Mouse (Mus musculus) testis, adult 2 months (tissue): ENCODE results near the gene Arl10. TPM values are rescaled to one million over a fixed set of nuclear protein-coding genes. Genes with fewer than 3 reads are reported as not detected.

ENCODE experiments used
- H3K27ac ChIP-seq: fragments of 200-500 bp; 2 replicates; pipeline ENCODE4 v1.5.1; 2012; ENCODE audit warnings: low read depth, low read length; ENCODE audit not compliant: control insufficient read depth, insufficient read depth
- H3K27me3 ChIP-seq: fragments of 200-500 bp; 2 replicates; pipeline ENCODE4 v1.6.1; 2012; ENCODE audit warnings: mild to moderate bottlenecking, low read length, moderate library complexity; ENCODE audit not compliant: control insufficient read depth, insufficient read depth
- H3K36me3 ChIP-seq: fragments of 200-500 bp; 2 replicates; pipeline ENCODE4 v1.6.1; 2012; ENCODE audit warnings: mild to moderate bottlenecking, low read length; ENCODE audit not compliant: control insufficient read depth, insufficient read depth
- H3K4me1 ChIP-seq: fragments of 200-500 bp; 2 replicates; pipeline ENCODE4 v1.6.1; 2012; ENCODE audit warnings: low read length; ENCODE audit not compliant: control insufficient read depth, insufficient read depth
- H3K4me3 ChIP-seq: fragments of 200-500 bp; 2 replicates; pipeline ENCODE4 v1.5.1; 2012; ENCODE audit warnings: low read depth, mild to moderate bottlenecking, low read length, moderate library complexity, mixed read lengths; ENCODE audit not compliant: control insufficient read depth
- CTCF ChIP-seq: fragments of 200-500 bp; IDR thresholded peaks from 2 replicates; pipeline ENCODE4 v1.5.1; 2012; ENCODE audit warnings: low read depth, mild to moderate bottlenecking, inconsistent platforms, low read length, moderate library complexity; ENCODE audit not compliant: control insufficient read depth, insufficient read depth, insufficient replicate concordance
- POLR2A ChIP-seq: fragments of 200-500 bp; IDR thresholded peaks from 2 replicates; pipeline ENCODE4 v1.6.1; 2012; ENCODE audit warnings: low read depth, mild to moderate bottlenecking, inconsistent platforms, low read length, moderate library complexity; ENCODE audit not compliant: control insufficient read depth
- polyA plus RNA-seq: library from polyadenylated mRNA; depleted of rRNA; stranded (reverse); fragments of >200 nt; gene quantifications from 2 replicates; pipeline ENCODE4 v1.2.3, GENCODE M21; 2012

The Arl10 gene
- polyA plus RNA-seq, 1 experiment = 1.8 TPM

- Histone ChIP-seq H3K27ac (no peak overlapping the region), H3K36me3 (no peaks in the 10 kb centered on the region), H3K27me3 (no peaks in the 10 kb centered on the region), H3K4me1 (no peaks in the 10 kb centered on the region; the same call in 1 of the 2 replicates), H3K4me3 (no peak overlapping the region)
- TF ChIP-seq POLR2A (no peak), CTCF (no peak)
These were observed 23.9 kb downstream of the Arl10 start for GRCm38 (mm10) chr13:54598622-54599143.

DNA sequence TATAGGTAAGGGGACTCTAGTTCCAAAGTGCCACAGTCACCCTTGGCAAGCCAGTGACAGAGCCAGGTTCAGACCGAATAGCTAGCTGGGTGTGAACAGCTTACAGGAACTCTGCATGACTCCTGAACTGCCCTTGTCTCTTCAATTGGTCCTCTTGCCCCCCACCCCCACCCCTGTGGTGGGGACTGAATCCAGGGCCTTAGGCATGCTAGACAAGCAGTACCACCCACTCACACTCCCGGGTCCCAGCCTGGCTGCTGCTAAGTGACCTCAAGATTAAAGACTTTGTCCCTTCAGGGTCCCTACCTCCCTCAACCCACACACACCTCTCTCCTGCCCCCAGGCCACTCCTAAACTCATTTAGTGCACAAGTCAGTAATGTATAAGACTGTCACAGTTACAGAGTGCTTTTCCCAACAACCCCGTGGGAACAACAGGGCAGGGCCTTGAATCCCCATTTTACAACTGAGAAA, 27.9 kb downstream of the Arl10 start:
- TF ChIP-seq CTCF = no peak
- Histone ChIP-seq H3K4me3 (no peak overlapping the region), H3K27me3 (no peaks in the 10 kb centered on the region), H3K27ac (no peak overlapping the region), H3K4me1 (no peaks in the 10 kb centered on the region), H3K36me3 (no peaks in the 10 kb centered on the region)

GRCm38 (mm10) chr13:54603501-54603900, 28.7 kb downstream of the Arl10 start:
- no peak overlapping the region for H3K4me3 ChIP-seq
- no peak for TF ChIP-seq POLR2A
- no peak for TF ChIP-seq CTCF
- no peaks in the 10 kb centered on the region for H3K4me1 ChIP-seq
- no peaks in the 10 kb centered on the region for H3K36me3 ChIP-seq
- H3K27ac ChIP-seq = no peak overlapping the region
- no peaks in the 10 kb centered on the region for H3K27me3 ChIP-seq

- Histone ChIP-seq H3K4me1 (peaks cover 6% of the 10 kb centered on the region), H3K27me3 (no peaks in the 10 kb centered on the region)
These were observed 29.4 kb downstream of the Arl10 start for GRCm38 (mm10) chr13:54604221-54604620.

GRCm38 (mm10) chr13:54605426-54605825, 30.6 kb downstream of the Arl10 start:
- Histone ChIP-seq H3K4me3 (no peak overlapping the region), H3K4me1 (peaks cover 6% of the 10 kb centered on the region), H3K27me3 (no peaks in the 10 kb centered on the region), H3K27ac (no peak overlapping the region), H3K36me3 (no peaks in the 10 kb centered on the region)
- TF ChIP-seq POLR2A = no peak
- no peak for TF ChIP-seq CTCF

More at GRCm38 (mm10) chr13:54604221-54604620, 29.4 kb downstream of the Arl10 start:
- TF ChIP-seq POLR2A (no peak), CTCF (no peak)
- no peaks in the 10 kb centered on the region for H3K36me3 ChIP-seq
- H3K4me3 ChIP-seq = no peak overlapping the region
- no peak overlapping the region for H3K27ac ChIP-seq

DNA sequence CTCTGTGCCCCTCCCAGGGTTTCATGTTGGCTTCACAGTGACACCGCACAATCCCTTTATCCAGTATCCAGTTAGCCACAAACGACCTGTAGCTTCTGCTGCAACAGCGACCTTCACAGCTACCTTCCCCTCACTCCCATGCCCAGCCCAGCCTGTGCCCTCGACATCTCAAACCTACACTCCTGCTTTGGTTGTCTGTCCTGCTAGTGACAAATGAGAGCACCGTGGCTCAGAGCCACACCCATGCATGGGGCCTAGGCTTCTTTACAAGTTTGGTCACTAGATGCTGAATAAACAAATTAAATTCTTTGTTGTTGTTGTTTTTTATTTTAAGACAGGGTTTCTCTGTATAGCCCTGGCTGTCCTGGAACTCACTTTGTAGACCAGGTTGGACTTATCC, 32.4 kb downstream of the Arl10 start:
- no peak overlapping the region for H3K4me3 ChIP-seq
- no peaks in the 10 kb centered on the region for H3K27me3 ChIP-seq
- no peak for TF ChIP-seq POLR2A
- TF ChIP-seq CTCF = no peak
- H3K4me1 ChIP-seq = peaks cover 13% of the 10 kb centered on the region
- no peak overlapping the region for H3K27ac ChIP-seq
- no peaks in the 10 kb centered on the region for H3K36me3 ChIP-seq

DNA sequence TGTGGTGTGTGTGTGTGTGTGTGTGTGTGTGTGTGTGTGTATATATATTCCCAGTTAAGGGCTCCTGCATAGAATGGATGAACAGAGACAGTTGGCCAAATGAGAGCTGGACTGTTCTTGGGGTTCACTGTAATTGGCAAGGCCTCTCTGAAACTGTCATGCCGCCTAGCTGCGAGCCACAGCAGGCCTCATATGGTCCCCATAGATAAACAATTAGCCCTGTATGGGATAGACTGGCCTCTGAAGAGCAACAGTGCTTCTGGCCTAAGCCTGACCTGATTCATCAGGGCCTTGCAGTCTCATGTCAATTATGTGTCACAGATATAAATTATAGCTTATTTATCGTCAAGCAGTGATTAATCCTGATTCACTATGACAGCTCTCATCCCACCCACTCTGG, 33.2 kb downstream of the Arl10 start:
- H3K27me3 ChIP-seq = no peaks in the 10 kb centered on the region
- H3K4me3 ChIP-seq = no peak overlapping the region
- H3K27ac ChIP-seq = no peak overlapping the region
- H3K36me3 ChIP-seq = no peaks in the 10 kb centered on the region
- TF ChIP-seq CTCF = no peak
- TF ChIP-seq POLR2A = no peak
- H3K4me1 ChIP-seq = peaks cover 13% of the 10 kb centered on the region

DNA sequence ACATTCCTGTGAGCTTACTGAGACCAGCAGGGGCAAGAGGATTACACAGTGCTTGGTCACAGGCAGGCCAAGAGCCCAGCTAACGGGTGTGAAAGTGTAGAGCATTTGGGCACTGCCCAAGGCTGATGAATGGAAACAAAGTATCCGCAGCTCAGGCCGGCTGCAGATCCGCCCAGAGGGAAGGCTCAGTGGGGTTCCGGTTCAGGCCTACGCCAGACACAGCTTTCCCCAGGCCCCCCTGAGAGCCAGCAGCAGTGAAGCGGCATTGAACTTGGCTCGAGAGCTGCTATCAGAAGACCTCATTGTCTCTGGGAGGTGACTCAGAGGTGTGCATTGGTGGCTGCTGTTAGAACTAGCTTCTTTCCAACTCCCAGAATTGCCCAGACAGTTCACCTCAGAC, 33.9 kb downstream of the Arl10 start:
- Histone ChIP-seq H3K27me3 (no peaks in the 10 kb centered on the region), H3K27ac (peak overlapping the region; percentile 23; the same call in 1 of the 2 replicates), H3K4me3 (no peak overlapping the region), H3K36me3 (no peaks in the 10 kb centered on the region), H3K4me1 (peaks cover 13% of the 10 kb centered on the region)
- TF ChIP-seq POLR2A (no peak), CTCF (no peak)

- H3K27ac ChIP-seq = peak overlapping the region; percentile 23; the same call in 1 of the 2 replicates
- TF ChIP-seq POLR2A (no peak), CTCF (no peak)
- H3K27me3 ChIP-seq = no peaks in the 10 kb centered on the region
- peaks cover 13% of the 10 kb centered on the region for H3K4me1 ChIP-seq
- H3K4me3 ChIP-seq = no peak overlapping the region
- no peaks in the 10 kb centered on the region for H3K36me3 ChIP-seq
These were observed 34.5 kb downstream of the Arl10 start for GRCm38 (mm10) chr13:54609301-54609700.
